Mouse (Mus musculus) stomach, embryonic 14.5 days (tissue): ENCODE results near the gene Tll1. TPM values are rescaled to one million over a fixed set of nuclear protein-coding genes. Genes with fewer than 3 reads are reported as not detected.
"Not testable (repeated sequence)": the region's sequence is repeated elsewhere in the genome, so short reads cannot be mapped to it uniquely, and the experiment has no call there.

Experiments
- ATAC-seq: fragments of 200-750 bp; cut with Nextera tagmentation; 2 replicates; pipeline ENCODE4 v1.8.0; 2017; ENCODE audit warnings: low read depth, moderate TSS enrichment; ENCODE audit not compliant: insufficient number of reproducible peaks, insufficient read depth, low FRiP score
- H3K27ac ChIP-seq: fragments of 300-500 bp; sonication (generic); 2 replicates; pipeline ENCODE4 v1.5.1; 2014; ENCODE audit warnings: mild to moderate bottlenecking, low read length, moderate library complexity, mixed read lengths
- H3K27me3 ChIP-seq: fragments of 300-500 bp; sonication (generic); 2 replicates; pipeline ENCODE4 v1.6.1; 2014; ENCODE audit warnings: low read length, control low read depth, mixed read lengths; ENCODE audit not compliant: control insufficient read depth, insufficient read depth
- H3K36me3 ChIP-seq: fragments of 300-500 bp; sonication (generic); 2 replicates; pipeline ENCODE4 v1.6.1; 2014; ENCODE audit warnings: mild to moderate bottlenecking, control low read depth, low read length, moderate library complexity, mixed read lengths; ENCODE audit not compliant: control insufficient read depth, insufficient read depth
- H3K4me1 ChIP-seq: fragments of 300-500 bp; sonication (generic); 2 replicates; pipeline ENCODE4 v1.6.1; 2014; ENCODE audit warnings: low read length, control low read depth, mixed read lengths; ENCODE audit not compliant: control insufficient read depth, insufficient read depth
- H3K4me2 ChIP-seq: fragments of 300-500 bp; sonication (generic); replicated peaks from 2 replicates; pipeline ENCODE4 v1.6.1; 2014; ENCODE audit warnings: low read depth, low read length, control low read depth
- H3K4me3 ChIP-seq: fragments of 300-500 bp; sonication (generic); 2 replicates; pipeline ENCODE4 v1.5.1; 2014; ENCODE audit warnings: low read depth, low read length, control low read depth
- H3K9ac ChIP-seq: fragments of 300-500 bp; sonication (generic); replicated peaks from 2 replicates; pipeline ENCODE4 v1.6.1; 2014; ENCODE audit warnings: low read depth, mild to moderate bottlenecking, control low read depth, low read length, moderate library complexity, mixed read lengths
- H3K9me3 ChIP-seq: fragments of 300-500 bp; sonication (generic); 2 replicates; pipeline ENCODE4 v1.6.1; 2016; ENCODE audit warnings: low read depth, low read length, control low read depth; ENCODE audit not compliant: control insufficient read depth
- WGBS: fragments of 180-500 bp; shearing (Covaris S2); extraction: QIAGEN DNeasy Blood & Tissue Kit; methylation state at CpG from one replicate; pipeline ENCODE4 v1.1.7; 2014; 5-methylcytosine and 5-hydroxymethylcytosine counted together
- polyA plus RNA-seq: library from polyadenylated mRNA; unstranded; fragments of >200 nt; fragmentation: Nextera tagmentation; extraction: Ambion mirVana; gene quantifications from 2 replicates; pipeline ENCODE4 v1.2.1, GENCODE M21; 2014

Tll1 gene
- polyA plus RNA-seq, 1 experiment from 2014 or later = 3.0 TPM

DNA sequence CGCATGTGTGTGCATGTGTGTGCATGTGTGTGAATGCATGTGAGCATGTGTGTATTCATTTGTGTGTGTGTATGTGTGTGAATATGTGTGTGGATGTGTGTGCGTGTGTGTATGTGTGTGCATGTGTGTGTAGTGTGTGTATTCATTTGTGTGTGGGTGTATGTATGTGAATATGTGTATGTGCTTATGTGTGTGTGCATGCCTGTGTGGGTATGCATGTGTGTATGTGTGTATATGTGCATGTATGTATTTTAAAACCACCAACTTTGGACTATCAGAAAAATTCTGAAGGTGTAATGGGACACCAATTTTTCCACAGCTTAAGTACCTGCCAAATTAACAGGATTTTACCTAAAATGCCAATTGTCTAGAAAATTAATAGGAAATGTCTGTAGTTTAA is 183.0 kb downstream of the Tll1 start:
- H3K27me3 ChIP-seq = no peaks in the 10 kb centered on the region
- no peak overlapping the region for H3K4me3 ChIP-seq
- no peaks in the 10 kb centered on the region for H3K4me1 ChIP-seq
- no peak overlapping the region for H3K4me2 ChIP-seq
- H3K27ac ChIP-seq = no peak overlapping the region
- WGBS = 90% methylated on average over 2 of the region's 2 CpGs
- no peak for ATAC-seq
- H3K9me3 ChIP-seq = no peaks in the 10 kb centered on the region
- no peak overlapping the region for H3K9ac ChIP-seq
- H3K36me3 ChIP-seq = no peaks in the 10 kb centered on the region

DNA sequence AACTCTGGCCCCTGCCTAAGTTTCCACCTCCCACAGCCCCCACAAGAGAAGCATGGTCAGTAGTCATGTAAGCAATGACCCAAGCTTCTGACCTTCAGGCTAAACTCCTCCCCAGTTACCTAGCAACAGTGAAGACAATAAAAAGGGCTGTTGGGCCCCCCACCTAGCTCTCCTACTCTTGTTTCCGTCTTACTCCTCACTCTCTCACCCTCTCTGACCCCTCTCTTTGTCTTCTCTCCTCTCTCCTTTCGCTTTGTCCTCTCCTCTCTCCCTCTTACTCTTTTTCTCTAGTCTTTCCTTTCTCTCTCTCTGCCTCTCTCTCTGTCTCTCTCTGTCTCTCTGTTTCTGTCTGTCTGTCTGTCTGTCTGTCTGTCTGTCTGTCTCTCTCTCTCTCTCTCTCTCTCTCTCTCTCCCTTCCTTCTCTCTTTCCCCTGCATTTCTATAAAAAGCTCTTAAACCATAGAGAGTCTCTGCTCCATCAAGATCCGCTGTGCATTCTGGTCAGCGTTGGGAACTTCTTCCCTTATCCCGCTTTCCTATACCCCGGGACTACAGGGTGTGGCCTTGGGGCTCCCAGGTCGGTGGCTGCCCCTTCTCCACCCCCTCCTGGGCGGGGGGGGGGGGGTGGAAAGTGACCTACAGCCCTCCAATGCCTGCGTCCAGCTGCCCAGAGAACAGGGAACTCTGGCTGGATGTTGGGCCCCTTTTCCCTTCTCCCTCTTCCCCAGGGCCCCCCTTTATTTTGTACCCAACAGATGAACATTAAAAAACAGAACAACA is 235.3 kb downstream of the Tll1 start:
- H3K27me3 ChIP-seq, H3K4me1 ChIP-seq, H3K36me3 ChIP-seq, H3K4me2 ChIP-seq, H3K9ac ChIP-seq, H3K9me3 ChIP-seq, ATAC-seq, H3K4me3 ChIP-seq, H3K27ac ChIP-seq: not testable (repeated sequence)
- 41% methylated on average over 9 of the region's 9 CpGs for WGBS
